In the genomic region with DNA sequence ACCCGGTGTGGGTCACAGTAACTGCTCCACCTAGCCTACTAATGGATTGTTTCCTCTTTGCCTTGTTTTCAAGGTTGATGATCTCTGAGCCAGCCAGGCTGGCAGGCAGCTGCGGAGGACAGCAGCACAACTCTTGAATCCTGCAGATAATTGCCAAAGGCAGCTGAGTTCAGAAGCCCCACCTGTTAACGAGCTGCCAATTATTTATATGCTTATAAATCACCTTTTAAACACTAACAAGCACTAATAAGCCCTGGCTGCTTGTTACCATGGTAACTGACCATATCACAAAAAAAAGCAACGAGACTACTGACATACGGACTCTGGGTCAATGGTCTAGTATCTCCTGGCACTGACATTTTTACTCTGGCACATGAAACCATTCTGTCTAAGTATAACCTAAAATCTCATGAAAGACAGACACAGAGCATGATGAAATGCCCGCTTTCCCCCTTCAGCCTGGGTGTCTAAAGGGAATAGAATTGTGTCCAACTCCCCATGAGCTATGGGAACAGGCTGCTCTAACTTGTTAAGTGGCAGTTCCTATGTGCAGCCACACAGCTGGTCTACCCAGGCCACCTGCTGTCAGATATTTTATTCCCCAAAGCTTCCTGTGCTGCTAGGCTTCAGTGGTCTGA, we compare ENCODE assay signal across 13 mouse cellular contexts.
DNase-seq lines count a peak whose midpoint lies in the region; ATAC-seq and TF ChIP-seq lines count a peak whose summit lies in the region.
"Had no signal": no experiment of that assay in that cellular context is flagged by ENCODE, and none has a peak within 500 bp of the region (broad histone marks: within the 10 kb centered on the region; RNA-seq: fewer than 3 reads in every experiment).

No protein-coding gene starts in this region.

- no peaks in the 10 kb centered on the region for H3K36me3 ChIP-seq in forebrain, embryonic 11.5 days (ENCODE audit: control insufficient read depth, insufficient read depth, low read length)
- H3K36me3 ChIP-seq in forebrain, postnatal 0 days (ENCODE audit: insufficient read depth): no peaks in the 10 kb centered on the region
- no peaks in the 10 kb centered on the region for H3K36me3 ChIP-seq in neural tube, embryonic 12.5 days
- no peaks in the 10 kb centered on the region for H3K36me3 ChIP-seq in neural tube, embryonic 15.5 days
- no peaks in the 10 kb centered on the region for H3K36me3 ChIP-seq in kidney, embryonic 16.5 days (ENCODE audit: insufficient read depth, low read length)

- no peak for TF ChIP-seq CTCF in forebrain, postnatal 0 days (IDR thresholded peaks at IDR 0.05; ENCODE audit: low read depth)

- WGBS in forebrain, embryonic 11.5 days: 49% methylated on average over 6 of the region's 6 CpGs
- 18% methylated on average over 6 of the region's 6 CpGs for WGBS in forebrain, postnatal 0 days
- 40% methylated on average over 6 of the region's 6 CpGs for WGBS in neural tube, embryonic 12.5 days
- 25% methylated on average over 6 of the region's 6 CpGs for WGBS in neural tube, embryonic 15.5 days
- 22% methylated on average over 6 of the region's 6 CpGs for WGBS in kidney, embryonic 16.5 days

- H3K27me3 ChIP-seq in forebrain, embryonic 11.5 days (ENCODE audit: control insufficient read depth, insufficient read depth, low read length): no peaks in the 10 kb centered on the region
- no peaks in the 10 kb centered on the region for H3K27me3 ChIP-seq in forebrain, postnatal 0 days (ENCODE audit: insufficient read depth, low read length)
- H3K27me3 ChIP-seq in neural tube, embryonic 12.5 days (replicated peaks): no peaks in the 10 kb centered on the region
- H3K27me3 ChIP-seq in neural tube, embryonic 15.5 days (replicated peaks): no peaks in the 10 kb centered on the region
- no peaks in the 10 kb centered on the region for H3K27me3 ChIP-seq in kidney, embryonic 16.5 days (ENCODE audit: insufficient read depth, low read length)
- H3K27me3 ChIP-seq: CH12.LX had no signal

- no peak overlapping the region for H3K9ac ChIP-seq in forebrain, embryonic 11.5 days (ENCODE audit: low read length)
- no peak overlapping the region for H3K9ac ChIP-seq in forebrain, postnatal 0 days
- no peak overlapping the region for H3K9ac ChIP-seq in neural tube, embryonic 12.5 days
- H3K9ac ChIP-seq in neural tube, embryonic 15.5 days (replicated peaks): no peak overlapping the region
- no peak overlapping the region for H3K9ac ChIP-seq in kidney, embryonic 16.5 days (replicated peaks; ENCODE audit: low read length)

- peak; percentile 76 for ATAC-seq in forebrain, embryonic 11.5 days (replicated peaks; ENCODE audit: low FRiP score)
- ATAC-seq in forebrain, postnatal 0 days: no peak
- ATAC-seq in neural tube, embryonic 12.5 days (ENCODE audit: low FRiP score, low read depth): peak; percentile 53
- no peak; the same call in 1 of the 2 replicates for ATAC-seq in neural tube, embryonic 15.5 days (ENCODE audit: low FRiP score)
- peak; percentile 71; the same call in 1 of the 2 replicates for ATAC-seq in kidney, embryonic 16.5 days (ENCODE audit: low FRiP score, low TSS enrichment)
- ATAC-seq: intestine, embryonic 16.5 days; lung, postnatal 0 days had no signal

- H3K4me3 ChIP-seq in forebrain, embryonic 11.5 days (ENCODE audit: low read depth, low read length): no peak overlapping the region
- H3K4me3 ChIP-seq in forebrain, postnatal 0 days (ENCODE audit: low read depth, low read length): no peak overlapping the region
- H3K4me3 ChIP-seq in neural tube, embryonic 12.5 days: no peak overlapping the region
- no peak overlapping the region for H3K4me3 ChIP-seq in neural tube, embryonic 15.5 days (replicated peaks)
- H3K4me3 ChIP-seq in kidney, embryonic 16.5 days (ENCODE audit: low read length): no peak overlapping the region

- no peak overlapping the region for H3K27ac ChIP-seq in forebrain, embryonic 11.5 days (ENCODE audit: low read depth, low read length)
- no peak overlapping the region for H3K27ac ChIP-seq in forebrain, postnatal 0 days (ENCODE audit: low read depth, low read length)
- no peak overlapping the region for H3K27ac ChIP-seq in neural tube, embryonic 12.5 days
- H3K27ac ChIP-seq in neural tube, embryonic 15.5 days (replicated peaks): no peak overlapping the region
- no peak overlapping the region for H3K27ac ChIP-seq in kidney, embryonic 16.5 days (ENCODE audit: low read length)

- H3K9me3 ChIP-seq in forebrain, embryonic 11.5 days (ENCODE audit: control insufficient read depth, low read length): no peaks in the 10 kb centered on the region
- no peaks in the 10 kb centered on the region for H3K9me3 ChIP-seq in forebrain, postnatal 0 days (ENCODE audit: low read length)
- H3K9me3 ChIP-seq in neural tube, embryonic 12.5 days: no peaks in the 10 kb centered on the region
- H3K9me3 ChIP-seq in neural tube, embryonic 15.5 days (replicated peaks): no peaks in the 10 kb centered on the region
- H3K9me3 ChIP-seq in kidney, embryonic 16.5 days (ENCODE audit: low read length): no peaks in the 10 kb centered on the region

- peak; percentile 48 for DNase-seq in forebrain, embryonic 11.5 days (ENCODE audit: low spot score)
- DNase-seq in forebrain, postnatal 0 days: no peak
- peak; percentile 51 for DNase-seq in retina, embryonic 14.5 days (ENCODE audit: low spot score)
- no peak for DNase-seq in c-Kit-positive CD71-positive TER-119-positive erythroid progenitor cells, embryonic 14.5 days (ENCODE audit: low spot score)
- no peak for DNase-seq in cerebellum, postnatal 14 days
- DNase-seq: thymus, adult 2 months had no signal

- H3K4me1 ChIP-seq in forebrain, embryonic 11.5 days (replicated peaks; ENCODE audit: control insufficient read depth, insufficient read depth, low read length): no peaks in the 10 kb centered on the region; the same call in 1 of the 2 replicates
- H3K4me1 ChIP-seq in forebrain, postnatal 0 days (ENCODE audit: insufficient read depth): no peaks in the 10 kb centered on the region; the same call in 1 of the 2 replicates
- H3K4me1 ChIP-seq in neural tube, embryonic 12.5 days: 0 out of 2 replicates have a peak, but pooled peaks cover 3% of the 10 kb centered on the region
- peaks cover 9% of the 10 kb centered on the region for H3K4me1 ChIP-seq in neural tube, embryonic 15.5 days
- H3K4me1 ChIP-seq in kidney, embryonic 16.5 days (ENCODE audit: insufficient read depth, low read length): peaks cover 10% of the 10 kb centered on the region

- no peak overlapping the region for H3K4me2 ChIP-seq in forebrain, embryonic 11.5 days (ENCODE audit: low read depth, low read length, severe bottlenecking)
- H3K4me2 ChIP-seq in forebrain, postnatal 0 days (ENCODE audit: low read depth): no peak overlapping the region
- H3K4me2 ChIP-seq in neural tube, embryonic 12.5 days (replicated peaks): no peak overlapping the region
- no peak overlapping the region; the same call in 1 of the 2 replicates for H3K4me2 ChIP-seq in neural tube, embryonic 15.5 days
- no peak overlapping the region; the same call in 1 of the 2 replicates for H3K4me2 ChIP-seq in kidney, embryonic 16.5 days (replicated peaks; ENCODE audit: low read depth, low read length)
- H3K4me2 ChIP-seq: heart, embryonic 11.5 days had no signal

Comparison
In these comparisons a context has a peak if more than half of its experiments do, and no peak if none do; other contexts are left out.
1. ATAC-seq: peak in forebrain, embryonic 11.5 days (single experiment), neural tube, embryonic 12.5 days (single experiment) and kidney, embryonic 16.5 days (single experiment); none in forebrain, postnatal 0 days (single experiment) and neural tube, embryonic 15.5 days (single experiment).
2. DNase-seq: peak in forebrain, embryonic 11.5 days (single experiment) and retina, embryonic 14.5 days (single experiment); none in forebrain, postnatal 0 days (single experiment), c-Kit-positive CD71-positive TER-119-positive erythroid progenitor cells, embryonic 14.5 days (single experiment) and cerebellum, postnatal 14 days (0 of 2).